Mouse (Mus musculus) cerebellum, adult 8-10 months (tissue): ENCODE measurements around the gene Stk10.

Source experiments
- DNase-seq: peaks from one replicate; pipeline ENCODE4 v3.0.0; 2022

Gene Stk10

DNA sequence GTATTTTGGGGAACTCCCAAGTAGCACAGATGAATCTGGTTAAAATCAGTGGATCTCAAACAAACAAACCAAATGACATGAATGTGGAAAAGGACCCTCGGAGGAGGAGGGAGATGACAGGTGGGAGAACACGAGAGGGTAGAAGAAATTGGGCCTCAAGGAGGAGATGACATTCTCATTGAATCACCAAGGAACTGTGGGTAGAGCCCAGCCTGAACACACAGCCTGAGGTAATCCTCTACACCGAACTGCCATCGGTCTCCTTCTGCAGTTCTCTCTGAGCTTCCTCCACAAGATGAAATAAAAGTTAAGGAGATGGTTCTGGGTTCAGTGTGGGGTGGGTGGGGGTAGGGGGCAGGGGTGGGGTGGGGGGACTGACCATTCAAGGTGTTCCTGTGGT, 6.1 kb upstream of the Stk10 start:
- DNase-seq: no peak

DNA sequence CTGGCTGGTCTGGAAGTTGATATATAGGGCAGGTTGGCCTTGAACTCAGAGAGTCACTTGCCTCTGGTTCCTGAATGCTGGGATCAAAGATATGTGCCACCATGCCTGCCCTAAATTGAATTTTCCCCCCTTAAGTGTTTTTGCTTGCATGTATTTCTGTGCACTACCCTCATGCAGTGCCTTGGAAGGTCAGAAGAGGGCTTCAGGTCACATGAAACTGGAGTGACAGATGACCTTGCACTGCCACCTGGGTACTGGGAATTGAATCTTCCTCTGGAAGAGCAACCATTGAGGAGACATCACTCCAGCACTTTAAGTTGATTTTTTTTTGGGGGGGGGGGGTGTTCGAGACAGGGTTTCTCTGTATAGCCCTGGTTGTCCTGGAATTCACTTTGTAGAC, 3.0 kb upstream of the Stk10 start:
- no peak for DNase-seq

DNA sequence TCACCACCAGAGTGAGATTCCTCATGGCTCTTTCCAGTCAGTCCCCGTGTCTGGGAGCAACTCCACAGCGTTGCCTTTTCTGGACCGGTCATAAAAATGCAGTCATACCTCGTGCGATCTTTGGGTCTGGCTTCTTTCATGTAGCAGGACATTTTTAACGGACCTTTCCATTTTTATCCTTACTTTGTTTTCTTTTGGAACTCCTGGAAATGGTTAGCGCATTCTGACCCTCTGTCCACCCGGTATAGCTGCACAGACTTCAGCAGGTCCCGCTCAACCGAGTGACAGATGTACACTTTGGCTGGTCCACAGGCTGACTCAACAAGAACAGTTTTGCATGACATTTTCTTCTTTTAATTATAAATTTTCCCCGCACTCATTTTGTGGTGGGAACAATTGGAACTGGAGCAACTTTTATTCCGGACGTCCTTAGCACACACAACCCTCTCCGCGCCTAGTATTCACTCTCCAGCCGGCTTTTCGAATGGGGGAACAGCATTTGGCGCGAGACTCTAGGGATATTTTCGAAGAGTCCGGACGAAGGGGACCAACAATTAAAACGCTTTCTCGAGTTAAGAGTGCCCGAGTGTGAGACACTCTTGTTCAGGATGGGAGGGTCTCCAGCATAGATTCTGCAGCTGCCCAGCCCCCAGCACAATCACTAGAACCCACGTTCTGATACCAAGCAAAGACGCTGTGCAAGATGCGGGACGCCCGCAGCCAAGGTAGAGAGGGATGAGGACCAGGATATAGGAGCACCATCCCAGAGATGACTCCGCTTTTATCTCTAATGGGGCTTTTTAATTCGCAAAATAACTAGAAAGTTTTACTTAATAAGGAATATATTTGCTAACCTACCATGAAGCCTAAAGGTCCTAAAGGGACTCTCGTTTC, 987 bp upstream of the Stk10 start, which contains the start of gene Efcab9:
TSS of gene Efcab9 (minus strand) at position 211 of the 894 bp plus-strand sequence.
- DNase-seq: no peak

DNA sequence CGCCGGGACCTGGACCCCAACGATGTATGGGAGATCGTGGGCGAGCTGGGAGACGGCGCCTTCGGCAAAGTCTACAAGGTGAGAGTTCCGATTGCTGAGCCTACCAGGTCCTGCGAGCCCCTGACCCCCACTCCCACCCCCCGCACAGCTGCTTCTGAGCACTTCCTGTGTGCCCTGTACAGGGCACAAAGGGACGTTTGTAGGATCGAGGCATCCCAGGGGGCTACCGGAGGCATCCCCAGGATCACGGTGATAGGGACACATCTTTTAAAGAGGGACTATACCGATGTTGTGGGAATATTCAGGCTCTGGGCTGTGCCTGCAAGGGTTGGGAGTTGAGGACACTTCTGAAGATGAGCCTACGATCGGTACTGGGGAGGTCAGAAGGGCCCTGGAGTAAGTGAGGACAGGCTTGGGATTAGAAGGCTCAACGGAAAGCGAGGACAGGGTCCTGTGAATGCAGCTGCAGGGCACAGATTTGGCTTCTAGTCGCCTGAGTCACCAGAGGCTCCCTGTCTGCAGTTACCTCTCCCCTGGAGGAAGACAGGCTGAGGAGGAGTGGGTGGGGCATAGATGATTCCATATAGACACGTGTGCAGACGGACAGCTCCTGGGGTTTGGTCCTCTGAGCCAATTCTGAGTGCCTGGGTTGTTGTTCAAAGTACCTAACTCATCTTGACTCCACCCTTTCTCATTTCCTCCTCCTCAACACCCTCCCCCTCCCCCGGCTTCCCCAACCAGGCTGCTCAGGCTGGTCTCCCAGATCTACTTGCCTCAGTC, 567 bp downstream of the Stk10 start:
- DNase-seq: no peak

DNA sequence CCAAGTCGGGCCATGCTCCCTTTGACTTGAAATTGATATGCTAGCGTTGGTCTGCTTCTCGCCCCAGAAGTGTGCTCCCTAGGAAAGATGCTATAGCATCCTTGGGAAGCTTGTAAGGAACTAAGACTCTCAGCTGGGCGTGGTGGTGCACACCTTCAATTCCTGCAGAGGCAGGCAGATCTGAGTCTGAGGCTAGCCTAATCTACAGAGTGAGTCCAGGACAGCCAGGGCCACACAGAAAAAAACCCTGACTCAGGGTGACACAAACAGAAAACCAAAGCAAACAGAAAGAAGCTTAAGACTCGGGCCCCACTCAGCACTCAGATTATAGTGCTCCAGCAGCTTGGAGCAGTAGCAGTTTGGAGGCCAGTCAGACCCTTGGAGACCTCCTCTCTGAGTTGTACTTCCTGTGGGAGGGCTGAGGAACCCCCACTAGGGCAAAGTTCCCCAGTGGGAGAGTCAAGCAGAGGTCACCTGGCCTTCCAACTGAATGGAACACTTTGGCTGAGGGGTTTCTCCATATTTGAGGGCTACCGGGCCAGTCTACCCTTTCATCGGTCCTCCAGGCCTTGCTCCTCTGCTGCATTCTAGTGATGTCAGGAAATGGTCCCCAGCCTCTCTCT, 1.5 kb downstream of the Stk10 start:
- no peak for DNase-seq

DNA sequence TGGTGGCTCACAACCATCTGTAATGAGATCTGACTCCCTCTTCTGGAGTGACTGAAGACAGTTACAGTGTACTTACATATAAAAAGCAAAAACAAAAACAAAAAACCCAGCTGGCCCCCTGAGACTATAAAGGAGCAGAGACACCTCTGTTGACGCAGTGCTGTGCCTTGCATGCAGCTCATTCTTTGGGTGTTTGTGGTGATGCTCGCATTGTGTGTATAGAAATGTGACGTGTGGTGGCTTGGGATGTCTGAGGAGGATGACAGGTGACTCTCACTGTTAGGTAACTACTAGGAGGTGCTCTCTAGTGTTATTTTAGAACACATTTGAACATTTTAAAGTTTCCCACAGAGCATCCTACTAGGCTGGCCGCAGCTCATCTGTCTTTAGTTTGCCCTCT, 2.5 kb downstream of the Stk10 start:
- DNase-seq: no peak

DNA sequence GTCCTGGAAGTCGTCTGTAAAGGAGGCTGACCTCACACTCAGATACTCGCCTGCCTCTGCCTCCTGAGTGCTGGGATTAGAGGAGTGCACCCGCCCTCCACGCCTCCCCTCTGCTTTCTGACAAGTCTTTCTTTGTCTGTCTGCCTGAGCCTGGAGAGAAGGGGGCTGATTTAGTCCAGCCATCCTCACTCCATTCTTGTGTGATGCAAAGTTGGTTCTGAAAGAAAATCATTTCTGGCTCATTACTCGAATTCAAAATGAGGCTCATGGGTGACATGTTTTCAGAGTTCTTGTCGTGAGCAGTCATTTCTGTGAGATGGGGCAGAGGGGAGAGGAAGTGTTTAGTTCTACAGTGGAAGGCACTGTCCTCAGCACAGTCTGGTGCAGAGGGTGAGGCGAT, 3.8 kb downstream of the Stk10 start:
- DNase-seq: no peak

DNA sequence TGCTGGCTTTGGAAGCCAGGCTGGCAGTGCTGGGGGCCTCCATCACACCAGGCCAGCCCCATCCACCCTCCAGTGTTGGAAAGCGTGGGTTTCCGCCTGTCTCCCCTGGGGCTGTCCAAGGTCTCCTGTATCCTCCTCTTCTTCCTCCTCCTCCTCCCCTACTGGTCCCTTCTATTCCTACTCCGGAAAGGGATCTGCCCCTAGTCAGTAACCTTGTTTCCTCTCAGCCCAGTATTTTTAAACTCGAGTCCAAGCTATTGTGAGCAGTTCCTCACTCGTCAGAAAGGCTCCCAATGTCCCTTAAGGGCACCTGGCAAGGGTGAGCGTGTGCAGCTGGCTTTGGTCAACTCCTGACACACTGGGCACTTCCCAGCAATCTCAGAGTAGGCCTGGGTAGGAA, 5.3 kb downstream of the Stk10 start:
- no peak for DNase-seq

DNA sequence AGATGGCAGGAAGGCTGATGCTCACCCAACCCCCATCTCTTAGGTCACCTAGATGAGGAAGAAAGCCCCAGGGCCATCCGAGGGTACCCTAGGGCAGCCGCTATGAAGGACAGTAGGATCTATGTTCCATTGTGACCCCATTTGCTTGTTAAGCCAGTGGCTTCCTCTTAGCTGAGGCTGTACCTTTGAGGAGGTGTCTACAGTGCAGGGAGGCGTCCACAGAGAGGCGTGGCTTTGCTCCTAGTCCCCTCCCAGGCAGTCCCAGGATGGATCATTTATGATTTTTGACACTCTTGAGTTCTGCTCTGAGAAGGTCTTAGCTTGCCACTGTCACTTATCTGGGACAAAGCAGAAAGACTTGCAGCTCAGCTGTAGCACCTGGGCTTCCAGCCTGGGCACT, 5.7 kb downstream of the Stk10 start:
- DNase-seq: no peak

DNA sequence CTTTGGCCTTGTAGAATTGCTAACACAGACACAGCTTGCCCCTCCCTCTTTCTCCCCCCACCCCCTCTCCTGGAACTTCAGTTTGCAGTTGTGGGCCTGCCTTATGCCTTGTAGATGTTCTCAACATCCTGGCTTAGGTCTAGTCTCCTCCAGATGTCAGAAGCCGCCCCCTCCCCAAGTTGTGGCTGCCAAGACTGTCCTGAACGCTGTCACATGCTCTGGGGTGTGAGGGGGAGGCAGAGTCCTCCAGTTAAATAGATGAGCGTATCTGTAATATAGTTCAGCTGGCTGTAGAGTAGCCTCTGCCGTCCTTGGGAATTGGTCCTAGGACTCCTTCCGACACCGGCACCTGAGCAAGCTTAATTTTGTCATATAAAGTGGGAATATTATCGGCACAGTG, 6.6 kb downstream of the Stk10 start:
- DNase-seq: no peak

DNA sequence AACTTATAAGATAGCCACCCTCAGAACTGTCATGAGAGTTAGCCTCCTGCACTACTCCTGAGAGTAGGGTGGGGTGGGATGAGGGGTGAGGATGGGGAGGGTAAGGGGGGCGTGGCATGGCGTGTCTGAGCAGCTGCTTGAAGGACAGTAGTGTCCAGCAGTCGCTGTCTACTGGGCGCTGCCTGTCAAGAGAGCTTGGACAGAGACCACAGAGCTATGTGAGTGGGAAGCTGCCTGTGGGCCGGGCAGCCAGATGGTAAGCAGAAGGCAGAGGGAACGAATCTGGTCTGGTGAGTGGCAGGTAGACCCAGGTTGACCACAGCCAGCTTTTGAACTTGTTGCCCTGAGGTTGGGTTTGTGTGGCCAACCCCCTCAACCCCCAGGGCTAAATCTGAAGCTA, 7.4 kb downstream of the Stk10 start:
- no peak for DNase-seq

DNA sequence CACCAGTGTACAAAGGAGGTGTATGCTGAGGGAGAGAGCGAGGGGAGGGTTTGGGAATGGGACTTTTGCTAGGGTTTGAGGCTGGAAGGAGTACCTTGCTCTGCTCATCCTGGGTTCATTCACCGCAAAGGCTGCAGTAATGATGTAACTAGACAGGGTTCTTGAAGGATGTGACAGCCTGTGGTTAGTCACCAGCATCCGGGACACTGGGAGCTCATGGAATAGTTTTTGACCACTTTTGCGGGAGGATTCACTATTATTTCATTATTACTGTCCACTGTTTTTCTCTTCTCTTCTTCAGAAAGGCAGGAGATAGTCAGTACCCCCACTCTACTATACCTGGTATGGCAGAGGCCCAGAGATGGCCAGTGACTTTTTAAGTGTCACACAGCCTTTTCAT, 9.1 kb downstream of the Stk10 start:
- DNase-seq: no peak

DNA sequence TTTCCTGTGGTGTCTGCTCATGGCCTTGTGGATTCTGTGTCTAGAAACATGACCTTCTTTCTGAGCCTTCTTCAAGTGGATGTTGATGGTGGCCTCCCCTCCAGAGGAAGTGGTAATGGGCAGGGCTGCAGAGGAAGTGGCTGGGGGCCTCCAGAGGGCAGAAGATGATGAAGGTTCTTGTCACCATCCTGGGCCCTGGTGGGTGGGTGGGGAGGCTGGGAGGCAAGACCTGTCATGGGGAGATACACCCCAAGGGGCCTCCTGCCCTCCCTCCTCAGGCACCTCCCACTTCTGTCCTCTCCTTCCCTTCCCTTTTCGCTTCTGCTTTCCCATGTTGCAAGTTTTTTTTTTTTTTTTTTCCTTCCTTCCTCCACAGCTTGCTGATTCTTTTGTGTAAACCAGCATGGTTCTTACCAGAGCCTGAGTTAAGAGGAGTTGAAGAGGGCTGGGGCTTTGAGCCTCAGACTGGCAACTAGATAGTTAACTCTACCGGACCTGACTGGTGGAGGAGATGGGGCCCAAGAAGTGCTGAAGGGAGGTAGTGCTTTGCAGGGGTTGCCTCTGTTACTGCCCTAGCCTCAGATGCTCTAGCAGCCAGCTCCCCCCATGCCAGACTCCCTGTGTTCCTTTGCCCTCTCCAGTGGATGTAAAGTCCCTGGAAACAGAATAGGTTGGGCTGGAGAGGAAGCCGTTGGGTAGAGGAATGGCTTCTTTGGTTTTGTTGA, 9.7 kb downstream of the Stk10 start:
- no peak for DNase-seq

DNA sequence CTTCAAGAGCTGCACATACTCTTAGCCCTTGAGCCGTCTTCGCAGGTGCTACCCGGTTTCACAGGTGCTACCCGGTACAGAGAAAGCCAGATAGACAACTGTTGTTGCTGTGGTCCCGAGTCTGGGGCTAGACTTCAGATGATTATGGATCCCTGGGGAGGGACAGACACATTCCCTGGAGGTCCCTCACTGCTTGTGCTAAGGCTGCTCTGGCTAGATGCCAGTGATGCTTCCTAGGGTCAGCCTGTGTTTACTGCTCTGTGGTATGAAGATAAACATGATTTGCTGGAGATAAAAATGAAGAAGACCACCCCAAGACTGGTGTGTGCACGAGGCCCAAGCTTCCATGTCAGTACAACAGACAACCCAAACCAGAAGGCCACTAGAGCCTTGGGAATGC, 10.9 kb downstream of the Stk10 start:
- no peak for DNase-seq

DNA sequence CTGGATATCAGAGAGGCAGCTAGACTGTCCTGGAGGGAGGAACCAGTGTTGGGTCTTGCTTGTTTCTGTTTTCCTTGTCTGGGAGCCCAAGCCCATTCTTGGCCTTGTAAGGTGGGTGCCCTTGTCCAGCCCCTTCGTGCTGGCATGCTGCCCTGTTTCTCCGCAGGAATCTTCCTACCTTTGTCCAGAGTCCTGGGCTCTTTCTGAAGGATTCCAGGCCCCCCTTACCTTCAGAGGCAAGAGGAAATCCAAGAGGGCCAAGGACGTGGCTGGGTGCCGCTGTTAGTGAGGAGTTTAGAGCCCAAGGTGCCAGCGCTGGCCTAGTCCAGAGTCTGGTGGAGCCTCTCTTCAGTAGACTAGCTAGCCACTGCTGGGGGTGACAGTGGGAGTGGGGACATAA, 11.4 kb downstream of the Stk10 start:
- DNase-seq: no peak

DNA sequence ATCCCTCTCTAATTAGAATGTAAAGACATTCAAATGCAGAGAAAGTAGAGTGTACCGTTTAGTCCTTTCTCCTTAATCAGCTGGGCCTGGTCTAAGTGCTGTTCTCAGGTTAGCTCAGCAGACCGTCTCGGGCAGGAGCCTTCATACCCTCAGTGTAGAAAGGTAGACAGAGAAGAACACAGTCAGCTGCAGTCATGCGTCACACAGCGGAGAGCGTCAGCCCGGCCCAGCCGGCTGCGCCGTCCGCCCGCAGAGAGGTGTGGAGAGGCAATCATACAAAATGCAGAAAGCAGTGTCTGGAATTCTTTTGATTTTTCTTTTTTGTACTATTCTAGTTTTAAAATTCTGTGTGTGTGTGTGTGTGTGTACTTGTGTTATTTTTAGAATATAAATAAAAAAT, 12.5 kb downstream of the Stk10 start:
- no peak for DNase-seq

DNA sequence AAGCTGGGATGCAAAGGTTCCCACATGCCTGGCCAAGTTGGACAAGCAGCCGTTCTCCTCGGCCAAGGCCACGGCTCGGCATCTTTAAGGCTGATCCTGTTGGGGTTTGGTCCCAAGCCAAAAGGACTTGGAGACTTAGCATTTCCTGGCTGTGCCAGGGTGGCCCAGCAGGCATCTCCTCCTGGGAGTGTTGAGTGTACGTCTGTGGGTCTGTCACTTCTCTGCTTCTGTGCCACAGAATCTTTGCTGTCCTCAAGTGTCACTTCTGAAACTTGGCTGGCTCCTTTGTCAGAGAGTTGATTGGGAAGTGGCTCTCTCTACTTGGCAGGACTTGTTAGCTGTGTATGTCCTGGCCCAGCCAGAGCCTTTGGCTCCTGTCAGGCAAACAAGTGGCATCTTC, 13.4 kb downstream of the Stk10 start:
- DNase-seq: peak; percentile 79

DNA sequence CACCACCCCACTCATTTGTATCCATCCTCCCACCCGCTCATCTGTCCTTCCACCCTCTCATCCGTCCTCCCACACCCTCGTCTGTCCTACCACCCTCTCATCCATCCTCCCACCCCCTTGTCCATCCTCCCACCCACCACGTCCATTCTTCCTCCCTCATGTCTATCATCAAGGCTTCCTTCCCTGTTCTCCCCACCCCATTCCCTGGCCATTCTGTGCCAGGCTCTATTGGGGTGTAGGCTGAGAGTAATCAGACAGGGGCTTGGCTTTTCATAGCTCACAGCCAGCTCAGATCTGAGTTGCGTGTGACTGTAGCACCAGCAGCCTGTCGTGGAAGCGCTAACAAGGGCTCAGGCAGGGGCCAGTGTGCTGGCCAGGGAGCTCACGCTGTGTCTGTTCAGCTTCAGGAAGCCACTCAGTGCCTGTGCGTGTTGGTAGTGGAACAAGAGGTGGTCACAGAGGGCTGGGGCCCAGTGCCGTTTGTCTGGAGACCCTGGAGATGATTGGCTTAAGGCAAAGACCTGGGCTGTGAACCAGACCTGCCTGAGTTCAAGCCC, 14.4 kb downstream of the Stk10 start:
- DNase-seq: no peak

DNA sequence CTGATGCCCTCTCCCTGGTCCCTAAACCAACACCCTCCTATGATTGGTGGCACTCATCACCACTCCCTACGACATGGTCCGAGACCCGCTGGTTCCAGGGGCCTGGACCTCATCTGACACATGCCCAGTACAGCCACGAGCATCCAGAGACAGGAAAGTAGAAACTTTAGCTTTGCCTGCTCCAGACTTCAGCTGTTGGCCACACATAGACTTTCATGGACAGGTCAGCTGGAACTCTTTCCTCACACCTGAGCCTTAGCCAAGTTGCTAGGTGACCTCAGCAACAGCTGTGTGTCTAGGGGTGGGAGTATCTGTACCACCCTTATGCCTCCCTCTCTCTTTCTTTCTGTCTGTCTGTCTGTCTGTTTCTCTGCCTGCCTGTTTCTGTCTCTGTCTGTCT, 15.1 kb downstream of the Stk10 start:
- no peak for DNase-seq

DNA sequence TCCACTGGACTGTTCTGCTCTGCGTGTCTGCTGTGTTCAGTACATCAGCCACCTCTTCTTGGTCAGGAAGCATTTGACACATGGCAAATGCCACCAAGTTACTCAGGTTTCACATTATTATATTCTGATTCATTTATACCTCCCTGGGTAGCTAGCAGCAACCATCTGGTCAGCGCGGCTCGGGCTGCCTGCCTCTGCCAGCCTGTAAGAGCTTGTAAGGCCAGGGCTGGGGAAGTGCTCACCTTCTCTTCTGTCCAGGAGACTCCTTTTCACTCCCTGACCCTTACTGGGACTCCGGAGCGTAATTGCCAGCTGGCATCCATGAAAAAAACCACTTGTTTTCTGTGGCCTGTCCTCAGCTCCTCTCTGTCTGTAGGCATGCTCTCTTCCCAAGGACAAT, 16.1 kb downstream of the Stk10 start:
- DNase-seq: peak; percentile 69

DNA sequence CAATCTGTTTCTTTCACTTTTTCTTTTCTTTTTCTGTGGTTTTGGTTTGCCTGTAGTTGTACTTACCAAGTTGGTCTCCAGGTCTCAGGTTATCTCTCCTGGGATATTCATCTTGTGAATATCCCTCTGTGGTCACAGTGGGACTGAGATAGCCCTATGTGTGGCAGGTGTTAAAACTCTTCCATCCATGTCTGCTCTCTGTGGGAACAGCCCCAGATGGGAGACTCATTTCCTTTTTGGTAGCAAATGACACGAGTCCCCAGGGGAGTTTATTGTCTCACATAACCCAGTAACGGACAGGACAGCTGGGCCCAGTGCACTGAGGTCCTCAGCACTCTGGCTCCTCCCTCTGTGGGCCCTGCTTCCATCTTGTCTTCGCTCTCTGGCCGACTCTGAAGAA, 17.0 kb downstream of the Stk10 start:
- DNase-seq: no peak

DNA sequence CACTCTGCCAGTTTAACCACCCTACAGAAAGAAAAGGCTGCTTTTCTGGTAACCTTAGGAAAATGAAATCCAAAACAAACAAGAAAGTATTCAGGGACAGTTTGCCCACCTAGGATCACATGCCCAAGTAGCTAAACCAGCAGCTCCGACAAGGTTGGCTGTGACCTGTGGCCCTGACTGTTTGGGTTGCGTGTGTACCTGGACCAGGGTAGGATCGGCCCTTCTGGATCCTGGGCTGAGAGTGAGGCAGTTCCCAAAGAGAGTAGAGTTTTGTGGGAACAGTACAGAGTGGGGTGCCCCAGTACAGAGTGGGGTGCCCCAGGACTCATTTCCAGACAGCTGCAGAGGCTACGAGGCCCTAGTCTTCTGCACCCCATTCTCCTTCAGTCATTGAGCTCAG, 18.0 kb downstream of the Stk10 start:
- no peak for DNase-seq
